Mouse (Mus musculus): ENCODE data around the gene Pithd1. TPM values are rescaled to one million over a fixed set of nuclear protein-coding genes. Genes with fewer than 3 reads are reported as not detected.

Pithd1 gene
- total and polyA plus RNA-seq, 3 experiments, result 62.8 to 77.7 TPM; not detected in 1

- Histone ChIP-seq H3K36me3 (ENCODE audit: control insufficient read depth in 1 of 2, insufficient read depth in 2 of 2, low read length in 2 of 2) (peaks cover 5 to 43% of the 10 kb centered on the region in 2 experiments), H3K4me3 (ENCODE audit: control insufficient read depth in 1 of 2, insufficient read depth in 1 of 2, low read depth in 2 of 2, low read length in 2 of 2) (no peak overlapping the region), H3K4me1 (ENCODE audit: control insufficient read depth in 1 of 2, insufficient read depth in 2 of 2, low read length in 2 of 2) (peaks cover 0 to 3% of the 10 kb centered on the region in 2 experiments; a peak in 1 of 4 replicates), H3K9me3 (replicated peaks; ENCODE audit: insufficient read depth, low read length) (no peaks in the 10 kb centered on the region), H3K27ac (ENCODE audit: control insufficient read depth, low read depth, low read length) (no peak overlapping the region), H3K27me3 (ENCODE audit: control insufficient read depth in 1 of 2, insufficient read depth in 2 of 2, low read length in 2 of 2) (no peaks in the 10 kb centered on the region), H3K79me2 (ENCODE audit: control insufficient read depth, insufficient read depth, low read length, poor library complexity) (no peaks in the 10 kb centered on the region; the same call in 1 of the 2 replicates), H3K9ac (ENCODE audit: control insufficient read depth, low read depth, low read length, poor library complexity, severe bottlenecking) (no peak overlapping the region)
- TF ChIP-seq MAX (IDR thresholded peaks at IDR 0.05; ENCODE audit: low read length) (no peak), JUND (IDR thresholded peaks at IDR 0.05; ENCODE audit: low read depth, low read length) (no peak), E2F4 (IDR thresholded peaks at IDR 0.05; ENCODE audit: borderline replicate concordance, low read depth, low read length) (no peak), MYC (IDR thresholded peaks at IDR 0.05; ENCODE audit: low read depth, low read length) (no peak), MEF2A (IDR thresholded peaks at IDR 0.05; ENCODE audit: extremely low read depth, insufficient replicate concordance, low read depth, low read length, poor library complexity, severe bottlenecking) (no peak), HCFC1 (IDR thresholded peaks at IDR 0.05; ENCODE audit: low read depth, low read length) (no peak), GATA1 (IDR thresholded peaks at IDR 0.05; ENCODE audit: low read depth, low read length) (no peak), KAT2A (conservative IDR thresholded peaks at IDR 0.05; ENCODE audit: low read depth, low read length) (no peak), POLR2A (IDR thresholded peaks at IDR 0.05; ENCODE audit: control insufficient read depth in 1 of 2, insufficient read depth in 1 of 2, low read depth in 1 of 2, low read length in 2 of 2, poor library complexity in 1 of 2) (no peak), ZKSCAN1 (IDR thresholded peaks at IDR 0.05; ENCODE audit: low read depth, low read length) (no peak), POLR2AphosphoS5 (IDR thresholded peaks at IDR 0.05; ENCODE audit: borderline replicate concordance, low read depth, low read length) (no peak), MXI1 (IDR thresholded peaks at IDR 0.05; ENCODE audit: low read depth, low read length) (no peak), NELFE (IDR thresholded peaks at IDR 0.05; ENCODE audit: low read depth, low read length) (no peak), POLR2AphosphoS2 (IDR thresholded peaks at IDR 0.05; ENCODE audit: low read length) (no peak), MAFK (IDR thresholded peaks at IDR 0.05; ENCODE audit: borderline replicate concordance, low read depth, low read length) (no peak), BHLHE40 (IDR thresholded peaks at IDR 0.05; ENCODE audit: borderline replicate concordance, low read depth, low read length) (no peak), CTCF (IDR thresholded peaks at IDR 0.05 in 2 of 3, conservative IDR thresholded peaks at IDR 0.05 in 1 of 3; ENCODE audit: control insufficient read depth in 1 of 3, insufficient read depth in 1 of 3, low read depth in 2 of 3, low read length in 3 of 3, poor library complexity in 1 of 3, severe bottlenecking in 1 of 3) (no peak), MYB (IDR thresholded peaks at IDR 0.05; ENCODE audit: low read depth, low read length) (no peak), SMC3 (IDR thresholded peaks at IDR 0.05; ENCODE audit: low read depth, low read length) (no peak)
- DNase-seq (ENCODE audit: low read depth, low spot score), result no peak
Measured at GRCm38 (mm10) chr4:136008782-136009447, 21.9 kb upstream of the Pithd1 start.

- Histone ChIP-seq H3K27ac (ENCODE audit: control insufficient read depth, low read depth, low read length) (no peak overlapping the region), H3K4me1 (ENCODE audit: control insufficient read depth in 1 of 2, insufficient read depth in 2 of 2, low read length in 2 of 2) (peaks cover 0 to 3% of the 10 kb centered on the region in 2 experiments; a peak in 1 of 4 replicates), H3K36me3 (ENCODE audit: control insufficient read depth in 1 of 2, insufficient read depth in 2 of 2, low read length in 2 of 2) (peaks cover 5 to 40% of the 10 kb centered on the region in 2 experiments), H3K4me3 (ENCODE audit: control insufficient read depth in 1 of 2, insufficient read depth in 1 of 2, low read depth in 2 of 2, low read length in 2 of 2) (no peak overlapping the region), H3K9me3 (replicated peaks; ENCODE audit: insufficient read depth, low read length) (no peaks in the 10 kb centered on the region), H3K79me2 (ENCODE audit: control insufficient read depth, insufficient read depth, low read length, poor library complexity) (no peaks in the 10 kb centered on the region; the same call in 1 of the 2 replicates), H3K27me3 (ENCODE audit: control insufficient read depth in 1 of 2, insufficient read depth in 2 of 2, low read length in 2 of 2) (no peaks in the 10 kb centered on the region), H3K9ac (ENCODE audit: control insufficient read depth, low read depth, low read length, poor library complexity, severe bottlenecking) (no peak overlapping the region)
- TF ChIP-seq NRF1 (IDR thresholded peaks at IDR 0.05; ENCODE audit: insufficient read depth, low read depth, low read length, poor library complexity, severe bottlenecking) (no peak), UBTF (IDR thresholded peaks at IDR 0.05; ENCODE audit: borderline replicate concordance, insufficient read depth, low read depth, low read length) (no peak), BHLHE40 (IDR thresholded peaks at IDR 0.05; ENCODE audit: borderline replicate concordance, low read depth, low read length) (no peak), TCF12 (IDR thresholded peaks at IDR 0.05; ENCODE audit: low read depth, low read length) (no peak), MAZ (IDR thresholded peaks at IDR 0.05; ENCODE audit: low read depth, low read length) (no peak), GATA1 (IDR thresholded peaks at IDR 0.05; ENCODE audit: low read depth, low read length) (no peak)
- peak; percentile 45 for DNase-seq (ENCODE audit: low read depth, low spot score)
Measured at GRCm38 (mm10) chr4:136006821-136007220, 19.8 kb upstream of the Pithd1 start.
